Mouse (Mus musculus): ENCODE data around the gene Ubash3b.

DNA sequence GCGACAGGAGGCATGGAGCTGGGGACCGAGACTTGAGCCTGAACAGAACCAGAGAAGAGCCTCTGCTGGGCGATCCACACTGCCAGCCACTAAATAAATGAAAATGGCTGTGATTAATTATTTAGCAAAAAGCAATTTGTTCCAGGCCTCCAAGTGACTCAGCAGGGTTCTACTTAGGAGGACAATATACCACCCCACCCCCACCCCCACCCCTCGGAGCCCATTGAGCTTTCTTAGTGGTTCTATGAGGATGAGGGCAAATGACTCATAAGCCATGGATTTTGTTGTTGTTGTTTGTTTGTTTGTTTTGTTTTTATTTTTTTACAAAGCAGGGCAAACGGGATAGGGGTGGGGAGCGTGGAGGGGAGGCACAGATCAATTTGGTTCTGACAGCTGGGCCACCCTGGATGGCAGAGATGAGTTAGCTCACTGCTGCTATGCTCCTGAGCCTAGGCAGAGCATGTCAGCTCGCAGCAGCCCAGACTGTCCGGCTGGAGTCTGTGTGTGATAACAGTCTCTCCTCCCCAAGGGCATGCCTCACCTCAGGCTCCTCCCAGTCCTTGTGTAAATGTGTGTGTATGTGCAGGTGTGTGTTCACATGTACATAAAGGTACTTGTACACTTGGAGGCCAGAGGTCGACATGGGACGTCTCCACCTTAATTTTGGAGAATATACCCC, 31.6 kb downstream of the Ubash3b start:
- TF ChIP-seq CTCF (IDR thresholded peaks at IDR 0.05; ENCODE audit: extremely low read depth, insufficient read depth, low read length): no peak
- no peak for TF ChIP-seq POLR2A (IDR thresholded peaks at IDR 0.05; ENCODE audit: extremely low read depth, insufficient read depth, low read length)
